Mouse (Mus musculus) mesoderm, embryonic 11.5 days (tissue): ENCODE results near the gene Hopx.
"Not testable (repeated sequence)": the region's sequence is repeated elsewhere in the genome, so short reads cannot be mapped to it uniquely, and the experiment has no call there.

Experiments
- DNase-seq: peaks from one replicate; pipeline ENCODE4 v3.0.0-alpha.2; 2012; ENCODE audit warnings: low read depth, low spot score

The Hopx gene

GRCm38 (mm10) chr5:77100691-77101090, 14.2 kb downstream of the Hopx start:
- DNase-seq, result no peak

DNA sequence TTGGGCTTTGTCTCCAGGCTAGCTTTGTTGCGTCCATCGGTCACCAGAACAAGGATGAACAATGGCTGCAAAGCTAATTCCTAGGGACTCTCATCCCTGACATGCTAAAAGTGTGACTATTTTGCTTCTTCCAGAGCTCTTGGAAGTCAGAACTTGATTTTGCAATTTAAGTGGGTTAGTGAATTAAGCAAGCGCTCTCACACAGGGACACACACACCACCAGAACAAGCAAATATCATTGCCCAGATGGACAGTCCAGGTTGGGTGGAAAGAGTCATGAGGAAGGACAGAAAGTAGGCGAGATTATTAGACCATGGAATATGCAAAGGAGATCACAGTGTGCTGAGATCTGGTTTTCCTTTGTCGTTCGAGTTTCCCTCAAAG, 14.9 kb downstream of the Hopx start:
- DNase-seq, result no peak

- DNase-seq, result no peak
Measured at GRCm38 (mm10) chr5:77099317-77099996, 15.5 kb downstream of the Hopx start.

GRCm38 (mm10) chr5:77098874-77099273, 16.0 kb downstream of the Hopx start:
- DNase-seq, result no peak

DNA sequence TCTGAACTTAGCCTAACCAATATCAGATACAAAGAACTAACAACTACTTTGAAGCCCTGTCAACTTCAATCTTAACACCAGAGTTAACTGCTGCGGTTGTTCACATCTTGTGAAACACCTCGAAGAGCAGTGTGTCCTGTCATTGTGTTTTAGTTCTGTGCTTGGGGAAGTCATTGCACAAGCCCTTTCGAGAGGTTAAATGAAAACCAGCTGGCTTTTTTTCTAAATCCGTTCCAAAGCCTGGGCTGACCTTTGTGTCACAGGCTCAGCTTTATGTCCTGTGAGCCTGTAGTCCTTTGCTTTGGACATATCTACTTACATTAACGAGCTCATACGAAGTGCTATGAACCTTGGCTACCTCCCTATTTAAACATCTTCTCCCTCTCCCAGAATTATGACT, 17.2 kb downstream of the Hopx start:
- DNase-seq, result no peak

- not testable (repeated sequence) for DNase-seq
Measured at GRCm38 (mm10) chr5:77096194-77096593, 18.7 kb downstream of the Hopx start.

DNA sequence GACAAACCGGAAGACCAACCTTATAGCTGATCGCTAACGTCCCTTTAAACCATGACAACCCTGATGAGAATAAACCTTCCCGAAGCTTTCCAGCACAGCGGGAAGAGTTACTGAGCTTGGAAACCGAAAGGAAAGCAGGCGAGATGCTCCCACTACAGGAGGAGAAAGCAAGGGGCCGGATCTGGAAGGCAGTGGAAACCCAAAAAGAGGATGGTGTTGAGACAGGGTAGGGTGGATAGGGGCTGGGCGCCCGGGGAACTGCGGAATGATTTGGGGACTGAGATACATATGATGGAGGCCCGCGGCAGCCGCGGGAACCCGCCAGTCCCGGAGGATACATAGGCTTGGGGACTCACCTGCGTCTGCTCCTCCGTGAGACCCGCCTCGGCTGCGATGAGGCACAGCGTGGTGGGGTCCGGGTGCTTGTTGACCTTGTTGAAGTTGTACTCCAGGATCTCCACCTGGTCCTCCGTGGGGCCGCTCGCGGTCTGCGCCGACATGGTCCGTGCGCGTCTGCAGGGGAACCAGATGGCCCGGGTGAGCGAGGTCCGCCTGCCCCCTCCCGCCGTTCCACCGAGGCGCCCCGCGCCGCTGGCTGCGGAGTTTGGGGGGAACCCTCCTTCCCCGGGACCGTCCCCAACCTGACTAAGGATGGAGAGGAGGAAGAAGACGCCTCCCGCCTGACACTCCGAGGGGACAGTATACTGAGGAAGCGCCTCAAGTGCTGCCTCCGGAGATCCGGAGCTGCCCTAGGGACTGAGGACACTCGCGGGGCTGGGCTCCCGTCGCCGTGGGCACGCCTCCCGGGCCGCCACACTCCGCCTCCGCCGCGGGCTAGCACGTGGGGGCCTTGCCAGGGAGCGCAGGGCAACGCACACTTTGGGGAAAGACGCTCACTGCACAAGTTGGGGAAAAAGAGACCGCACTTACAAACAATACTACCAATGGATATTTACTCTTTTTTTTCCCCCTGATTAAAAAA, 20.1 kb downstream of the Hopx start:
- peak; percentile 45 for DNase-seq

- DNase-seq, result no peak
Measured at GRCm38 (mm10) chr5:77093961-77094360, 21.0 kb downstream of the Hopx start.

- no peak for DNase-seq
Measured at GRCm38 (mm10) chr5:77092531-77092930, 22.4 kb downstream of the Hopx start.

- no peak for DNase-seq
Measured at GRCm38 (mm10) chr5:77091923-77092322, 23.0 kb downstream of the Hopx start.

DNA sequence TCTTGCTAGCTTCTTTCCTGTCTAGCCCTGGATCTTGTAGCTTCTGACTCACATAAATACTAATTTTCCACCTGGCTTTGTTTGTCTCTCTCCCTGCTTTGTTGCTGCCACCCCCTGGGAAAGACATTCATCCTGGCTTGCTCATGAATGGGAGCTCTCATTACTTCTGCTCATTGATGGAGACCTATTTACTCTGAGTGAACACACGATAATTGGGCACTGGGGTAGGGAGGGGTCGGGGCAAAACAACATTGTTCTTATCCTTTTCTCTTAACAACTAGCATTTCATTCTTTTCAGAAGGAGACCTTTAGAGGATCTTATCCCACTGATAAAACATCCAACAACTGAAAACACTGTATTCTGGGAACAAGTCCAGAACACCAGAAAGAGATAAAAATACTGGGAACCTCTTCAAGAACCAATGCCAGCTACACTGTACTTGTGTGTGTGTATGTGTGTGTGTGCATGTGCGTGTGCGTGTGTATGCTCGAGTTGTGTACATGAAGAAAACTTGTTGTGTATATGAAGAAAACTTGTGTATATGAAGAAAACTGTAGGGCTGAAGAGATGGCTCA, 24.3 kb downstream of the Hopx start:
- no peak for DNase-seq

DNA sequence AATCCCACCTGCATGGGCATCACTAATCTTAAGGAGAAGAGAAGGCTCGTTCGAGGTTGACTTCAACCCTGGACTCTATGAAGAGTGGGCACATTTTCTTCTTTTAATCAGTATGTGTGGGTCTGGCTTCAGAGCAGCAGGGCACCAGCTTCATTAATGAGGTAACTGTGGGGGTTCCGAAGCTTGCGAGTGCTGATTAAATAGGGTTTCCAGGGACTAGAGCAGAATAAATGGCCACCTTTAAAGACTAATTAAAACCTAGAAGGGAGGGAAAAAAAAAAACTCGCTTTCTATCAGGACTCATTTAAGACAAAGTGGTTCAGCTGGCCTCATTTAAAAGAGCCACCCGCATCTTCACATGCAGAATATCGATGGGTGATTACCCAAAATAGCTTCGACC, 25.0 kb downstream of the Hopx start:
- no peak for DNase-seq

DNA sequence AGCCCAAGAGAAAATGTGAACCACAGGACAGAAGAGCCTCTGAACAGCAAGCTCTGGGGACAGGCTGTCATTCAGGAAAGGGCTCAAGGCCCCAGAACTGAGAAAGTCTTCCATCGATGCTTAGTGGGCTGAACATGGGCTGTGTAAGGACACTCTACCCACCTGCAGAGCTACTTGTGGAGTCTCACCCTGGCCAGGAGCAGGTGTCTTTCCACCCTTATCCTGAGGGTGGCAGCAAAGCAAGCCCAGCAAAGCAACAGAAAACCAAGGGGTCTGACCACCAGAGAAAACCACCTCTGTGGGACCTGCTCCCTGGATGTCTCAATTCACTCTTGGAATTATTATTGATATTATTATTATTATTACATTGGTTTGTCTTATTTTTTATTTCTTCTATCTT, 25.6 kb downstream of the Hopx start:
- DNase-seq, result peak; percentile 54

- DNase-seq, result no peak
Measured at GRCm38 (mm10) chr5:77087122-77087521, 27.8 kb downstream of the Hopx start.

DNA sequence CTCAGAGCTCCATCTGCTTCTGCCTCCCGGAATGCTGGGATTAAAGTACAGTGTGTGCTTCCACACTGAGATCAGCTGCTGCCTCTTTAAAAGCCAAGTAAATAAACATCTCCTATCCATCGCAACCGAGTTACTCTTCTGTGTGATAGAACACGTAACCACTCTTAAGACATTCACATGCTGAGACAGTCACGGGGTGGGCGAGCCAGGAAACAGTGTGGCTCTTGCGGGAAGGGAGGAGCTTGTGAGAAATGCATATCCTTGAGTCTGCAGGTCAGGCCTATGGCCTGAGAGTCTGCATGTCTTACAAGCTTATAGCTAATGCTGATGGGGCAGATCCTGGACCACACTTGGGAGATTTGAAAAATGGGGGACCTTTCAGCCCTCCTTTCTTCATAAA, 28.4 kb downstream of the Hopx start:
- DNase-seq, result no peak

GRCm38 (mm10) chr5:77085753-77086450, 29.0 kb downstream of the Hopx start:
- DNase-seq, result no peak

GRCm38 (mm10) chr5:77084418-77084817, 30.5 kb downstream of the Hopx start:
- no peak for DNase-seq

DNA sequence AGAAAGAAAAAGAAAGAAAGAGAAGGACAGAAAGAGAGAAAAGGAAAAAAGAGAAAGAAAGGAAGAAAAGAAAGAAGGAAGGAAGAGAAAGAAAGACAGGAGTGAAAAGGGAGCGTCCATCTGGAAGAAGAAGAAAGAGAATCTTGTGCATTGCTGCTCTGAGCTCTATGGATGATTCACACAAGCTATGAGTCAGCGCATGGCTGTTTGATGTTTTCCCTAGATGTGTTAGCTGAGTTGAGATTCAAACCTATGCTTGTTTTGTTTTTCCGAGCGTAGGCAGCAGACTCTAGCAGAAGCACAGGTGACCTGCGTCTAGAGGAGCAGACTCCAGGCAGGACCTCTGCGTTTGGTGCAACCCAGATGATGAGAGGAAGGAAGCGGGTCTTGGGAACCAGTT, 32.2 kb downstream of the Hopx start:
- DNase-seq, result no peak

DNA sequence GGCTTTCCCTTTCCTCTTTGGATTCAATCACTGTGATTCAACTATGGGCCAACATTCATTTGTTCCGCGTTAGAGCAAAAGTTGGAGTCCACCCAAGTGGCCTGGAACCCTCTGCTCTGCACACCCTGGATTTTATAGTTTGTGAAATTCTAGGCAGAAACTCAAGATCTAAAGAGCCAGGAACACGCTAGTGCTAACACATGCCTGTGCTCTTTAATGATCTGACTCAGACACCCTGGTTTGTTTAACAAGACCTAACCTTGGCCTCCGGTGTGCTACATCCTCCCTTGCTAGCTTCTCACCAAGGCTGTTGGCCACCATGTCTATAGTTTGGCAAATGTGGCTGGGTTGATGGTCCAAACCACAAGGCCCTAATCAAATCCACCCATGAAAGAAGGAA, 34.2 kb downstream of the Hopx start:
- DNase-seq, result no peak

DNA sequence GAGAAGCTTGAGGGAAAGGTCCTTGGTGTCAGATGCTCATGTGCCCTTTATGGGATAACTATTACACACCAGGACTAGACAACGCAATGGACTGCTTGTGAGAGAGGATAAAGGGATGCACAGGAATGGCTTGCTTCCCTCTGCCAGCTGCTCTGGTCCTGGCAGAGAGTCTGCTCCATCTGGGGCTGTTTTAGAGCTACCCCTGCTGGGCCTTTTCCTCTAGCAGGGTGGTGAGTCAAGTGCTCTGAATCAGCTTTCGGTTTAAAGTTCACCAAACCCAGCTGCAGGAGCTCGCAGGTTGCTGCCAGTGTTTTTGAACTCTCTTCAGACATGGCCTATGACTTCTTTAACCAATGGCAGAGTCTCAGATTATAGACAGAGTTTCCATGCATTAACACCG, 39.0 kb downstream of the Hopx start:
- DNase-seq, result no peak

GRCm38 (mm10) chr5:77074914-77075313, 40.0 kb downstream of the Hopx start:
- DNase-seq, result no peak

DNA sequence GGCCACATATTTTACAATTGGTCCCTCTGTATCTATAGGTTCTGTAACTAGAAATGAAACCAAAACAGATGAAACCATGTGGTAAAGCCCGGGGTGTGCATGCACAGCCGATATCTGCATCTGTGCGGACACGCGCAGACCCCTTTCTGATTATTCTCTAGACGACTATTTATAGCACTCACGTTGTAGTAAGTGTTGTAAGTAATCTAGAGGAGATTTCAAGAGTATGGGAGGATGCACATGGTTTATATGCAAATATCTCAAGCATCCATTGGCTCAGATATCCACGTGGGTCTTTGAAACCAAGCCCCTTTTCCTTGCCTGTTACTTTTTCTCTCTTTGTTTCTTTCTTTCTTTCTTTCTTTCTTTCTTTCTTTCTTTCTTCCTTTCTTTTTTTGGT, 41.1 kb downstream of the Hopx start:
- DNase-seq, result no peak
